Mouse (Mus musculus) ES-Bruce4 (cell line): Measurements from ENCODE around the gene Stard9.

Source experiments
- CTCF ChIP-seq: IDR thresholded peaks from one replicate; pipeline ENCODE4 v1.8.1; 2011; ENCODE audit warnings: low read depth, low read length
- EP300 ChIP-seq: IDR thresholded peaks from 2 replicates; pipeline ENCODE4 v1.6.1; 2011; ENCODE audit warnings: low read depth, low read length; ENCODE audit not compliant: insufficient read depth
- POLR2A ChIP-seq: IDR thresholded peaks from one replicate; pipeline ENCODE4 v1.8.1; 2011; ENCODE audit warnings: low read length; ENCODE audit not compliant: insufficient read depth

DNA sequence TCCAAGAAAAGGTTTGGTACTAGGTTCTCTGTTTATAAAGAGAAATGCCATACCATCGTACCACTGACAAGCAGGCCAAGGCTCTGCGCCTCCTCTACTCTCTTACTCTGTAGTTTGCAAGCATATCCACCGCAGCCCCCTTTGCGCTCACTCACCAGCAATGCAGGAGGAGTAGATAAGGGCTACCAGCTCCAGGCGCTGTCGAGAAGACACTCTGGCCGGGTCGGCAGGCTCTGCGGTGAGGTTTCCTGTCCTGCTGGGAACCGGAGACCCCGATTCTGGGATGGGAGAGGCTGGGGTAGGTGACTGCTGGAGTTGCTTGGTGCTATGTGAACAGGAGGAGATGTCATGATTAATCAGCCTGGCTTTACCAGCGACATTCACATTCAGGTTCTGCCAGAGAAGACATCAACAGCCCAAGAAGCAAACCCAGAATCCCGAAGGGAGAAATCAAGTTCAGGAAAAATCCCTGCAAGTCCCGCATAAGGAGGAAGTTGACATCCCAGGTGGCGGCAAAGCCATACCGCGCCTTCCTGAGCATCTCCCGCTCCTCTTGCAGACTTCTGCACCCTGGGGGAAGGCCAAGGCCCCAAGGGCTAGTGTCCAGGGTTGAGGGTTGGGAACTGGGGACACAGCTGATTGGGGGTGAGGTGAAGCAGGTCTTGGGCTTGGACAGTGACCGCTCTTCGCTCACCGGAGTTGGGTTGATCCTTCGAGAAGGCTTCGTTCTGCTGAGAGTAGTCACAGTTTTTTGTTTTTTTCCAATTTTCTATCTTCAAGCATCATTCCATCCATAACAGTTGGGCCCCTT lies 101.1 kb downstream of the Stard9 start:
- no peak for TF ChIP-seq CTCF
- no peak for TF ChIP-seq POLR2A
- no peak for TF ChIP-seq EP300
